Mouse (Mus musculus) left cerebral cortex, postnatal 14 days (tissue): Measurements from ENCODE around the gene Qtrt2. TPM values are rescaled to one million over a fixed set of nuclear protein-coding genes. Genes with fewer than 3 reads are reported as not detected.

Experiments
- DNase-seq, 2 experiments: peaks; one replicate each; pipeline ENCODE4 v3.0.0; 2021 to 2022; ENCODE audit warnings: low spot score in 2 of 2, mixed read lengths in 1 of 2
- intact Hi-C: fragments of 180-260 bp; cut with DNase I; formaldehyde crosslinking; loops from one replicate; pipeline ENCODE4 v1.15.1; 2025
- total RNA-seq, 2 experiments: library from RNA; stranded (reverse); gene quantifications; 2 replicates each; pipeline ENCODE4 v1.2.3; 2021

The Qtrt2 gene
- total RNA-seq, 2 experiments from 2014 or later, result 24.5 to 29.6 TPM

GRCm38 (mm10) chr16:43932319-43932718 lies 5.7 kb upstream of the Qtrt2 start:
- intact Hi-C loops, result no loop called here
- no peak for DNase-seq

GRCm38 (mm10) chr16:43931502-43931901 lies 4.9 kb upstream of the Qtrt2 start:
- no peak for DNase-seq
- intact Hi-C loops, result no loop called here

GRCm38 (mm10) chr16:43930577-43930976 lies 4.0 kb upstream of the Qtrt2 start:
- no peak for DNase-seq
- intact Hi-C loops, result no loop called here

GRCm38 (mm10) chr16:43925846-43926245 lies 763 bp downstream of the Qtrt2 start:
- no peak for DNase-seq
- intact Hi-C loops, result no loop called here

- intact Hi-C loops, result no loop called here
- no peak for DNase-seq
These were observed 1.5 kb downstream of the Qtrt2 start for GRCm38 (mm10) chr16:43925001-43925558.

- no peak for DNase-seq
- intact Hi-C loops, result no loop called here
These were observed 4.0 kb downstream of the Qtrt2 start for GRCm38 (mm10) chr16:43922630-43923029.

GRCm38 (mm10) chr16:43922024-43922423 lies 4.6 kb downstream of the Qtrt2 start:
- intact Hi-C loops, result no loop called here
- no peak for DNase-seq

- no peak for DNase-seq
- intact Hi-C loops, result no loop called here
These were observed 7.7 kb downstream of the Qtrt2 start for GRCm38 (mm10) chr16:43918867-43919266.

GRCm38 (mm10) chr16:43908881-43909280 lies 17.7 kb downstream of the Qtrt2 start:
- intact Hi-C loops, result no loop called here
- no peak for DNase-seq

GRCm38 (mm10) chr16:43900571-43900970 lies 26.0 kb downstream of the Qtrt2 start:
- no peak for DNase-seq
- intact Hi-C loops, result no loop called here

- DNase-seq, result no peak
- intact Hi-C loops, result no loop called here
These were observed 26.5 kb downstream of the Qtrt2 start for GRCm38 (mm10) chr16:43900138-43900537.

- no peak for DNase-seq
- intact Hi-C loops, result no loop called here
These were observed 32.1 kb downstream of the Qtrt2 start for GRCm38 (mm10) chr16:43894501-43894900.

- intact Hi-C loops, result no loop called here
- DNase-seq, result no peak
These were observed 35.8 kb downstream of the Qtrt2 start for GRCm38 (mm10) chr16:43890747-43891336.

- no peak for DNase-seq
- intact Hi-C loops, result no loop called here
These were observed 36.6 kb downstream of the Qtrt2 start for GRCm38 (mm10) chr16:43890005-43890336.

- intact Hi-C loops, result loop anchor here (5.0 kb wide), 1 partner anchor 168 kb away; no protein-coding TSS in a partner anchor
- DNase-seq, result peak; percentile 100
These were observed 37.2 kb downstream of the Qtrt2 start, which contains the start of gene Ccdc191 for GRCm38 (mm10) chr16:43889208-43890004. Gene Ccdc191, plus strand, starts transcription at chr16:43889800.

GRCm38 (mm10) chr16:43882329-43882728 lies 44.3 kb downstream of the Qtrt2 start:
- DNase-seq, result no peak
- intact Hi-C loops, result no loop called here

GRCm38 (mm10) chr16:43881636-43882035 lies 45.0 kb downstream of the Qtrt2 start:
- no peak for DNase-seq
- intact Hi-C loops, result no loop called here

GRCm38 (mm10) chr16:43879769-43880168 lies 46.8 kb downstream of the Qtrt2 start:
- intact Hi-C loops, result no loop called here
- no peak for DNase-seq

- intact Hi-C loops, result no loop called here
- no peak for DNase-seq
These were observed 55.2 kb downstream of the Qtrt2 start for GRCm38 (mm10) chr16:43871419-43871818.

GRCm38 (mm10) chr16:43869805-43870204 lies 56.8 kb downstream of the Qtrt2 start:
- intact Hi-C loops, result no loop called here
- DNase-seq, result no peak

GRCm38 (mm10) chr16:43860624-43861023 lies 66.0 kb downstream of the Qtrt2 start:
- DNase-seq, result no peak
- intact Hi-C loops, result no loop called here
